Comparison of ENCODE assay signal across 10 mouse cellular contexts in the genomic region with DNA sequence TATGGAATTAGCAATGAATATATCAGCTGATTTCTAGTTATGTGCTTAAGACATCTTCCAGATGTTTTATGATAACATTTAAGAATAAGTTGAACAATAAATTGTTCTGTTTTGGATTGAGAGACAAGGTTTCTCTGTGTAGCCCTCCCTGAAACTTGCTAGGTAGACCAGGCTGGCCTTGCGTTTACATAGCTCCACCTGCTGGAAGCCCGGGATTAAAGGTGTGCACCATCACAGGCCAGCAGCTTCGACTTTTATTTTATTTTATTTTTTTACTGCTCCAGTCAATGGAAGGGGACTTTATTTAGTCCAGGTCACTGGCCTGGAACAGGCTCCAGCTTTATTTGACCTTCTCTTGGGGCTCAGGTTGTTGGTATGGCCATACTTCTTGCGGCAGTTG. TPM values are rescaled to one million over a fixed set of nuclear protein-coding genes. Genes with fewer than 3 reads are reported as not detected.
DNase-seq lines count a peak whose midpoint lies in the region; ATAC-seq lines count a peak whose summit lies in the region.
"Had no signal": no experiment of that assay in that cellular context is flagged by ENCODE, and none has a peak within 500 bp of the region (broad histone marks: within the 10 kb centered on the region; RNA-seq: fewer than 3 reads in every experiment).

No protein-coding gene starts in this region.

- H3K4me2 ChIP-seq in embryonic facial prominence, embryonic 11.5 days (ENCODE audit: low read depth, low read length): no peak overlapping the region
- H3K4me2 ChIP-seq: lung, embryonic 15.5 days had no signal

- no peak overlapping the region for H3K4me3 ChIP-seq in embryonic facial prominence, embryonic 11.5 days (ENCODE audit: low read depth, low read length)
- H3K4me3 ChIP-seq: lung, embryonic 15.5 days had no signal

- no peaks in the 10 kb centered on the region for H3K36me3 ChIP-seq in embryonic facial prominence, embryonic 11.5 days (replicated peaks; ENCODE audit: control insufficient read depth, insufficient read depth, low read depth, low read length)
- H3K36me3 ChIP-seq: lung, embryonic 15.5 days had no signal

- no peak overlapping the region for H3K9ac ChIP-seq in embryonic facial prominence, embryonic 11.5 days (replicated peaks; ENCODE audit: low read length)
- H3K9ac ChIP-seq: lung, embryonic 15.5 days had no signal

- H3K27me3 ChIP-seq in embryonic facial prominence, embryonic 11.5 days (ENCODE audit: control insufficient read depth, insufficient read depth, low read length): no peaks in the 10 kb centered on the region
- H3K27me3 ChIP-seq: lung, embryonic 15.5 days had no signal

- H3K27ac ChIP-seq in embryonic facial prominence, embryonic 11.5 days (replicated peaks; ENCODE audit: low read depth, low read length): no peak overlapping the region
- H3K27ac ChIP-seq: lung, embryonic 15.5 days had no signal

- intact Hi-C loops in left cerebral cortex, postnatal 10 days (cut with DNase I): loop anchor here (5.0 to 10.0 kb wide), 2 partner anchors 184 to 261 kb away; partner anchors contain the start of genes Hist2h2ac and Hist2h2be

- WGBS in embryonic facial prominence, embryonic 11.5 days: 46% methylated on average over 4 of the region's 4 CpGs

- H3K4me1 ChIP-seq in embryonic facial prominence, embryonic 11.5 days (ENCODE audit: control insufficient read depth, insufficient read depth, low read length): no peaks in the 10 kb centered on the region

- ATAC-seq in embryonic facial prominence, embryonic 11.5 days (replicated peaks; ENCODE audit: insufficient number of reproducible peaks, low FRiP score, low TSS enrichment, low read depth): no peak
- ATAC-seq in monocyte, adult 5-6 weeks (replicated peaks; ENCODE audit: insufficient number of reproducible peaks, low FRiP score, low TSS enrichment, poor library complexity, severe bottlenecking): no peak
- ATAC-seq in megakaryocyte, adult 5-6 weeks (ENCODE audit: poor library complexity, severe bottlenecking): no peak

- H3K9me3 ChIP-seq in embryonic facial prominence, embryonic 11.5 days (replicated peaks; ENCODE audit: control insufficient read depth, low read length): no peaks in the 10 kb centered on the region
- H3K9me3 ChIP-seq: lung, embryonic 15.5 days had no signal

- peak; percentile 48 for DNase-seq in kidney, adult 18-20 months
- no peak for DNase-seq in kidney, adult 8-10 months
- DNase-seq in 3T3-L1 (ENCODE audit: low read depth, low spot score): peak; percentile 66
- peak; percentile 61 for DNase-seq in CD4-positive helper T cell, adult 2 months (ENCODE audit: low read depth, low spot score)
- peak; percentile 25 for DNase-seq in embryonic facial prominence, embryonic 11.5 days (ENCODE audit: low spot score)
- no peak for DNase-seq in left cerebral cortex, postnatal 10 days (ENCODE audit: extremely low spot score in 1 of 2, low spot score in 2 of 2)
- DNase-seq: heart, postnatal 14 days had no signal

RNA-seq across cellular contexts. Expression of gene Plekho1, which starts 32.1 kb away (rescaled TPM):
- 63.1 and 64.8 TPM in 2 replicates for polyA plus RNA-seq in embryonic facial prominence, embryonic 11.5 days (2014; fragmentation: Nextera tagmentation; extraction: Ambion mirVana)
- 73.1 to 144 TPM (median 131 TPM) in 3 replicates for total RNA-seq in monocyte, adult 5-6 weeks (2017)
- total RNA-seq in left cerebral cortex, postnatal 10 days (2021): 10 to 100 TPM; 56.2 to 56.3 TPM
- total RNA-seq in megakaryocyte, adult 5-6 weeks (2015): 116 and 124 TPM in 2 replicates
- 104 and 119 TPM in 2 replicates for total RNA-seq in megakaryocyte, adult 5-6 weeks (2017)

RNA-seq across cellular contexts. Expression of gene Anp32e, which starts 34.6 kb away (rescaled TPM):
- polyA plus RNA-seq in embryonic facial prominence, embryonic 11.5 days (2014; fragmentation: Nextera tagmentation; extraction: Ambion mirVana): 120 and 128 TPM in 2 replicates
- total RNA-seq in monocyte, adult 5-6 weeks (2017): 108 to 150 TPM (median 134 TPM) in 3 replicates
- total RNA-seq in left cerebral cortex, postnatal 10 days (2021): 100 to 1,000 TPM; 104 to 106 TPM
- 88.7 and 117 TPM in 2 replicates for total RNA-seq in megakaryocyte, adult 5-6 weeks (2015)
- total RNA-seq in megakaryocyte, adult 5-6 weeks (2017): 250 and 285 TPM in 2 replicates

RNA-seq across cellular contexts. Expression of gene Car14, which starts 59.2 kb away (rescaled TPM):
- 67.8 and 80.0 TPM in 2 replicates for polyA plus RNA-seq in embryonic facial prominence, embryonic 11.5 days (2014; fragmentation: Nextera tagmentation; extraction: Ambion mirVana)
- not detected in 3 replicates for total RNA-seq in monocyte, adult 5-6 weeks (2017)
- 1 to 10 TPM; 1.7 to 3.2 TPM for total RNA-seq in left cerebral cortex, postnatal 10 days (2021)
- total RNA-seq in megakaryocyte, adult 5-6 weeks (2015): not detected in 2 replicates
- total RNA-seq in megakaryocyte, adult 5-6 weeks (2017): not detected in 2 replicates

Comparison
In these comparisons a context has a peak if more than half of its experiments do, and no peak if none do; other contexts are left out.
1. DNase-seq: peak in kidney, adult 18-20 months (single experiment), 3T3-L1 (single experiment), CD4-positive helper T cell, adult 2 months (single experiment) and embryonic facial prominence, embryonic 11.5 days (single experiment); none in kidney, adult 8-10 months (0 of 2) and left cerebral cortex, postnatal 10 days (0 of 2).